Mouse (Mus musculus) urinary bladder, postnatal 14 days (tissue): ENCODE data around the gene 3110040M04Rik.

Source experiments
- DNase-seq: peaks from one replicate; pipeline ENCODE4 v3.0.0; 2021; ENCODE audit warnings: low spot score

The 3110040M04Rik gene

GRCm38 (mm10) chr1:151235574-151235973 is 31.7 kb downstream of the 3110040M04Rik start:
- DNase-seq = no peak

GRCm38 (mm10) chr1:151236141-151236930 is 32.4 kb downstream of the 3110040M04Rik start:
- DNase-seq = peak; percentile 12

GRCm38 (mm10) chr1:151237780-151238179 is 33.9 kb downstream of the 3110040M04Rik start:
- no peak for DNase-seq

- no peak for DNase-seq
Measured at GRCm38 (mm10) chr1:151243332-151243731, 39.4 kb downstream of the 3110040M04Rik start.

- DNase-seq = no peak
Measured at GRCm38 (mm10) chr1:151244013-151244412, 40.1 kb downstream of the 3110040M04Rik start.

GRCm38 (mm10) chr1:151244761-151245160 is 40.8 kb downstream of the 3110040M04Rik start:
- DNase-seq = no peak

- no peak for DNase-seq
Measured at GRCm38 (mm10) chr1:151245165-151245564, 41.2 kb downstream of the 3110040M04Rik start.

GRCm38 (mm10) chr1:151245846-151246245 is 41.9 kb downstream of the 3110040M04Rik start:
- DNase-seq = no peak

GRCm38 (mm10) chr1:151250109-151250508 is 46.2 kb downstream of the 3110040M04Rik start:
- DNase-seq = no peak

GRCm38 (mm10) chr1:151250529-151251193 is 46.7 kb downstream of the 3110040M04Rik start:
- peak; percentile 56 for DNase-seq

GRCm38 (mm10) chr1:151251194-151252010 is 47.5 kb downstream of the 3110040M04Rik start:
- DNase-seq = no peak
